Mouse (Mus musculus) heart, embryonic 14.5 days (tissue): ENCODE results near the gene Sh3d19. TPM values are rescaled to one million over a fixed set of nuclear protein-coding genes. Genes with fewer than 3 reads are reported as not detected.

Experiments used
- ATAC-seq: fragments of 200-750 bp; cut with Nextera tagmentation; 2 replicates; pipeline ENCODE4 v1.8.0; 2017; ENCODE audit warnings: low read depth, moderate TSS enrichment; ENCODE audit not compliant: insufficient number of reproducible peaks, insufficient read depth, low FRiP score
- H3K27ac ChIP-seq, 2 experiments: fragments of 200-500 bp in 1 of 2; fragments of 300-500 bp in 1 of 2; sonication (generic) in 1 of 2; replicated peaks in 1 of 2; 2 replicates each; pipeline ENCODE4 v1.5.1; 2012 to 2014; ENCODE audit warnings: low read depth in 2 of 2, low read length in 2 of 2, control low read depth in 1 of 2, mild to moderate bottlenecking in 1 of 2, mixed read lengths in 1 of 2; ENCODE audit not compliant: control insufficient read depth in 1 of 2, insufficient read depth in 1 of 2
- H3K27me3 ChIP-seq: fragments of 300-500 bp; sonication (generic); 2 replicates; pipeline ENCODE4 v1.6.1; 2014; ENCODE audit warnings: mild to moderate bottlenecking, low read length, control low read depth; ENCODE audit not compliant: control insufficient read depth, insufficient read depth
- H3K36me3 ChIP-seq: fragments of 300-500 bp; sonication (generic); 2 replicates; pipeline ENCODE4 v1.6.1; 2014; ENCODE audit warnings: mild to moderate bottlenecking, control low read depth, low read length, mixed read lengths; ENCODE audit not compliant: control insufficient read depth, insufficient read depth
- H3K4me1 ChIP-seq, 2 experiments: fragments of 200-500 bp in 1 of 2; fragments of 300-500 bp in 1 of 2; sonication (generic) in 1 of 2; 2 replicates each; pipeline ENCODE4 v1.6.1; 2012 to 2014; ENCODE audit warnings: low read length in 2 of 2, control low read depth in 1 of 2, mixed read lengths in 1 of 2; ENCODE audit not compliant: control insufficient read depth in 2 of 2, insufficient read depth in 2 of 2
- H3K4me2 ChIP-seq: fragments of 300-500 bp; sonication (generic); 2 replicates; pipeline ENCODE4 v1.6.1; 2014; ENCODE audit warnings: mild to moderate bottlenecking, low read length
- H3K4me3 ChIP-seq, 2 experiments: fragments of 200-500 bp in 1 of 2; fragments of 300-500 bp in 1 of 2; sonication (generic) in 1 of 2; 2 replicates each; pipeline ENCODE4 v1.5.1; 2012 to 2014; ENCODE audit warnings: low read length in 2 of 2, mild to moderate bottlenecking in 2 of 2, control low read depth in 1 of 2, low read depth in 1 of 2, moderate library complexity in 1 of 2; ENCODE audit not compliant: control insufficient read depth in 1 of 2, insufficient read depth in 1 of 2
- H3K9ac ChIP-seq: fragments of 300-500 bp; sonication (generic); 2 replicates; pipeline ENCODE4 v1.6.1; 2014; ENCODE audit warnings: mild to moderate bottlenecking, low read length
- H3K9me3 ChIP-seq: fragments of 300-500 bp; sonication (generic); 2 replicates; pipeline ENCODE4 v1.6.1; 2016; ENCODE audit warnings: low read length, control low read depth; ENCODE audit not compliant: control insufficient read depth
- WGBS: fragments of 180-500 bp; shearing (Covaris S2); extraction: QIAGEN DNeasy Blood & Tissue Kit; methylation state at CpG from one replicate; pipeline ENCODE4 v1.1.7; 2014; 5-methylcytosine and 5-hydroxymethylcytosine counted together
- polyA plus RNA-seq: library from polyadenylated mRNA; unstranded; fragments of >200 nt; fragmentation: Nextera tagmentation; extraction: Ambion mirVana; gene quantifications from 2 replicates; pipeline ENCODE4 v1.2.1, GENCODE M21; 2014

The Sh3d19 gene
- polyA plus RNA-seq, 1 experiment from 2014 or later: 17.6 TPM

DNA sequence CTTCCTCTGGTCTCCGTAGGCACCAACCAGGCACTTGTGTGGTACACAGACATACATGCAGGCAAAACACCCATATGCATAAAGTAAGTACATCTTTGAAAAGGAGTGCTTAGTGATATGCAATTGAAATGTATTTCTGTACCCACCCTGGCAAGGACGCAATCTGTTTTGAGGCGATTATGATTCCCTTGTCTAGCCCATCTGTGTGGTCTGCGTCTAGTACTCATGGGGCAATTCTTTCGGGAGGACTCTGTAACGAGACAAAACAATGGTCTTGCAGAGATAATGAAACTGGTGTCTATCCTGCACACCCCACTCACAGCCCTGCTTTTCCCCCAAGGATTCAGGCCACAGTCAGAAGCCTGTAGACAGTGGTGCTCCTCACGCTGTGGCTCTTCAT is 141.9 kb downstream of the Sh3d19 start:
- H3K4me1 ChIP-seq: no peaks in the 10 kb centered on the region
- H3K9ac ChIP-seq: no peak overlapping the region
- ATAC-seq: no peak
- no peak overlapping the region for H3K27ac ChIP-seq
- 78% methylated on average over 7 of the region's 7 CpGs for WGBS
- no peak overlapping the region for H3K4me2 ChIP-seq
- peaks cover 7% of the 10 kb centered on the region for H3K9me3 ChIP-seq
- peaks cover 18% of the 10 kb centered on the region for H3K36me3 ChIP-seq
- no peak overlapping the region for H3K4me3 ChIP-seq
- no peaks in the 10 kb centered on the region for H3K27me3 ChIP-seq

DNA sequence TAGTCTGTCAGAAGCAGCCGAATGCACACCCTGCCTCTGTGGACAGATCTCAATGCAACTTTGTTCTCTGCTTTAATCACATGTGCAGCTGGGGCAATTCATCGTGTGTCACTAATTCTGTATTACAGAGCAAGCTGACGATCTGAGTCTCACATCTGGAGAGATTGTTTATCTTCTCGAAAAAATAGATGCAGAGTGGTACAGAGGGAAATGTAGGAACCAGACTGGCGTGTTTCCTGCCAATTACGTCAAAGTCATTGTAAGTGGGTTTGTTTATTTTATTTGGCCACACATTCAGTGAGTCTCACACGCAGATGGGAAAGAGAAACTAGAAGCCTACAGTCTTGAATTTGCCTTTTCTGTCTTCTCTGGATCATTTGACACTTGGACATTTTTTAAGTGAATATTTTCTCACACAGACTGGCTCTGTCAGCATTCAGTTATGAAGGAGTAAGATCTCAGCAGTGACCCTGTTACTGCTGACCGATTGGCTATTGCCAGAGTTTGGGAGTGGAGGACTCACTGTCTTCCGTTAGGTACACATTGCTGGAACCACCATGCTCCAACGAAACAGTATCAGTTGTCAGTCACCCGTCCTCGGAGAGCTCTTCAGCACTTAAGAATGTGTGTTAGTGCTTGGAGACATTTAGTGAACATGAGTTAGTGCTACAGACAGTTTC is 143.9 kb downstream of the Sh3d19 start:
- H3K36me3 ChIP-seq: peaks cover 18% of the 10 kb centered on the region
- peak overlapping the region in 1 of 2 experiments; percentile 23; a peak in 1 of 4 replicates for H3K27ac ChIP-seq
- 0 out of 2 replicates have a peak overlapping the region, but pooled peaks have one; percentile 5 for H3K4me2 ChIP-seq
- peaks cover 7% of the 10 kb centered on the region for H3K9me3 ChIP-seq
- no peaks in the 10 kb centered on the region for H3K27me3 ChIP-seq
- ATAC-seq: no peak
- WGBS: 60% methylated on average over 12 of the region's 12 CpGs
- no peak overlapping the region for H3K4me3 ChIP-seq
- H3K9ac ChIP-seq: no peak overlapping the region
- H3K4me1 ChIP-seq: no peaks in the 10 kb centered on the region

DNA sequence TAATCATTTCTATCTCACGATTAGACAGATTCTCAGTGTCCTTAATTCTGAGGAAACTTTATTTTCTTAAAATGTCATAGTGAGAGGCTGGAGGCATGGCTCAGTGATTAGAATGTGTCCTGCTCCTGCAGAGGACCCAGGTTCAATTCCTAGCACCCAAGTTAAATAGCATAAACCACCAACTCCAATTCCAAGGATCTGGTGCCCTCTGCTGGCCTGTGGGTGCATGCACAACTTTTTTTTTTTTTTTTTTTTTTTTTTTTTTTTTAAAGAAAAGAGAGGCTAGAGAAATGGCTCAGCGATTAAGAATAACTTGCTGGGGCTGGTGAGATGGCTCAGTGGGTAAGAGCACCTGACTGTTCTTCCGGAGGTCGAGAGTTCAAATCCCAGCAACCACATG is 146.0 kb downstream of the Sh3d19 start:
- H3K27ac ChIP-seq: no peak overlapping the region
- no peak overlapping the region for H3K4me3 ChIP-seq
- ATAC-seq: no peak
- no peaks in the 10 kb centered on the region for H3K4me1 ChIP-seq
- 88% methylated on average over 4 of the region's 4 CpGs for WGBS
- no peak overlapping the region for H3K4me2 ChIP-seq
- H3K9me3 ChIP-seq: peaks cover 7% of the 10 kb centered on the region
- peaks cover 34% of the 10 kb centered on the region for H3K36me3 ChIP-seq
- H3K9ac ChIP-seq: no peak overlapping the region
- H3K27me3 ChIP-seq: no peaks in the 10 kb centered on the region

DNA sequence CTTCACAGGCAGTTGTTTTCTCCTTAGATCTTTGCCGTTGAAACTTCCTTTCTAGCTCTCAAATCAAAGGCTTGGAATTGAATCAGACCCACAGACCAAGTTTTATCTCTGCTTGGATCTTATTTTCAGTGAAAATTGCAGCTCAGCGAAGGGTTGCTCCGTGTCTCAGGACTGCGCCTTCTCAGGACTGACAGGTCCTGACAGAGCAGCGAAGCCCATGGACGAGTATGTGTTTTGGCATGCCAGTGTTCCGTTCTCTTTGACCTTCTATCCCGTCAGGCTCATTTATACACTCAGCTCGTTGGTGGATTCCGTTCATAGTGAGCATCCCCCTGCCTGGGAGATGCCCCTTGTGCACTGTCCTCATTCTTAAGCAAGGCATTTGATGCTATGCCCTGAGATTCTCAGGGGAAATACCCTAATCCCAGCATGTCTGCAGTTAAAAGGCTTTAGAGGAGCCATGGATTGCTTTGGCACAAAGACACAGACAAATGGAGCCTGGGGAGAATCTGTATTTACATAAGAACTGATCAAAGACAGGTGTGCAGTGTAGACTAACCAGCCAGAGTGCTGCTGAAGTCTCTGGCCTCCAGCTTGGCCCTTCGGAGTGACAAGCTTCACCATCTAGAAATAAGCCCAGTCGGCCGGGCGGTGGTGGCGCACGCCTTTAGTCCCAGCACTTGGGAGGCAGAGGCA is 148.5 kb downstream of the Sh3d19 start:
- peaks cover 42% of the 10 kb centered on the region for H3K36me3 ChIP-seq
- H3K4me2 ChIP-seq: no peak overlapping the region
- H3K27me3 ChIP-seq: no peaks in the 10 kb centered on the region
- no peak overlapping the region for H3K27ac ChIP-seq
- 66% methylated on average over 16 of the region's 16 CpGs for WGBS
- no peak overlapping the region for H3K9ac ChIP-seq
- no peak for ATAC-seq
- no peak overlapping the region for H3K4me3 ChIP-seq
- H3K4me1 ChIP-seq: no peaks in the 10 kb centered on the region
- peaks cover 7% of the 10 kb centered on the region for H3K9me3 ChIP-seq

DNA sequence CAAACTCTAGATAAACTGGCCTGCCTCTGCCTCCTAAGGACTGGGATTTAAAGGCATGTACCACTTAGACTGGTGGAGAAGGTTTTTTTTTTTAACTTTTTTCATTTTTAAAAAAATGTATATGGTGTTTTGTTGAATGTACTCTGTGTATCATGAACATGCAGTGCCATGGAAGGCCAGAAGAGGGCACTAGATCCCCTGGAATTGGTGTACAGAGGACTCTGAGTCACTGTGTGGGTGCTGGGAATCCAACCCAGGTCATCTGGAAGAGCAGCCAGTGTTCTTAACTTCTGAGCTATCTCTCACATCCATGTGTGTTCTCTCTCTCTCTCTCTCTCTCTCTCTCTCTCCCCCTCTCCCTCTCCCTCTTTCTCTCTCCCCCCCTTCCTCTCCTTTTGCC is 151.2 kb downstream of the Sh3d19 start:
- Histone ChIP-seq H3K27ac (no peak overlapping the region), H3K36me3 (peaks cover 54% of the 10 kb centered on the region), H3K4me1 (no peaks in the 10 kb centered on the region), H3K4me2 (no peak overlapping the region), H3K4me3 (no peak overlapping the region), H3K9ac (no peak overlapping the region), H3K9me3 (no peaks in the 10 kb centered on the region), H3K27me3 (no peaks in the 10 kb centered on the region)
- no peak for ATAC-seq

DNA sequence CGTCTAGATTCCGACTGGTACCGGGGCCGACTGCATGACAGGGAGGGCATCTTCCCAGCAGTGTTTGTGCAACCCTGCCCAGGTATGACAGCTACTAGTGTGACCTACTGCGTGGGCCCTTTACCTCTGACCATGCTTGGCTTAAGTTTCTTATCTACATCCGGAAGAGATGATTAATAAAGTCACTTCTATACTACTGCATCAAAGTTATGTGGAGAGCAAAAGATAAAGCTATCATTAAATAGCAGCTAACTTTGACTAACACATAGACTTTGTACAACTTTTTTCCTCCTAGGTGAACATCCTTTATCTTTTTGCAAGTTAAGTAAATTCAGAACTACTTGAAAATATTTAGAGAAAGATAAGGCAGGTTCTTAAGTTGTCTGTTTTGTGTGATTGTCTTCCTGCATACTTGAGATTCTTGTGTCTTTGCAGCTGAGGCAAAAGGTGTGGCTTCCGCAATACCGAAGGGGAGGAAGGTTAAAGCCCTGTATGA is 152.4 kb downstream of the Sh3d19 start:
- H3K9me3 ChIP-seq: no peaks in the 10 kb centered on the region
- 66% methylated on average over 8 of the region's 8 CpGs for WGBS
- no peak for ATAC-seq
- no peak overlapping the region for H3K4me2 ChIP-seq
- H3K4me1 ChIP-seq: no peaks in the 10 kb centered on the region
- H3K27me3 ChIP-seq: no peaks in the 10 kb centered on the region
- no peak overlapping the region for H3K27ac ChIP-seq
- H3K36me3 ChIP-seq: peaks cover 61% of the 10 kb centered on the region
- H3K9ac ChIP-seq: no peak overlapping the region
- H3K4me3 ChIP-seq: no peak overlapping the region

DNA sequence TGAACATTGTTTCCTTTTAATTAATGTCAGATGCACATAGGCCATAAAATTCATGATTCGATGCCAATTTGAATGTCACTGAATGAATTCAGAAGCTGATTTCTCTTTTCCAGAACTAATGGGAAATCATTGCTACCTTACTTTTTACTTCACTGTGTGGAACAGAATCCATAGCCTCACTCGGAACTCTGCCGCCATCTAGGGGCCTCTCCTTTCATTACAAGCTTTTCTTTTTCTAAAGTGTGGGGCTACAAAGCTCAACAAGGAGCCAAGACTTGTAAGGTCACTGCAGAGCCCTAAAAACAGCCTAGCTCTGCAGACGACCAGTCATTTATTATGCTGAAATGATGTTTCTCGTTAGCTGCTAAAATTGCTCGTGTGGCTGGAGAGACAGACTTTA is 158.8 kb downstream of the Sh3d19 start:
- Histone ChIP-seq H3K4me3 (no peak overlapping the region), H3K4me2 (no peak overlapping the region), H3K27me3 (no peaks in the 10 kb centered on the region), H3K27ac (no peak overlapping the region), H3K9me3 (no peaks in the 10 kb centered on the region), H3K4me1 (no peaks in the 10 kb centered on the region), H3K36me3 (peaks cover 32% of the 10 kb centered on the region), H3K9ac (no peak overlapping the region)
- WGBS: 9% methylated on average over 6 of the region's 6 CpGs
- no peak for ATAC-seq
